Mouse (Mus musculus): Measurements from ENCODE around the gene Anapc16. TPM values are rescaled to one million over a fixed set of nuclear protein-coding genes. Genes with fewer than 3 reads are reported as not detected.
A peak's percentile ranks its signal among the peaks of the same experiment; 100 is the strongest.

Gene Anapc16
- polyA plus RNA-seq, 1 experiment from 2014 or later: 87.2 TPM

- no peak overlapping the region for H3K4me3 ChIP-seq (ENCODE audit: low read depth, low read length)
- ATAC-seq (ENCODE audit: low FRiP score) (no peak), DNase-seq (ENCODE audit: low spot score, missing footprints) (no peak)
- no peak overlapping the region for H3K4me2 ChIP-seq
- no peaks in the 10 kb centered on the region for H3K9me3 ChIP-seq (ENCODE audit: control insufficient read depth, low read length)
- 37% methylated on average over 2 of the region's 2 CpGs for WGBS
- H3K4me1 ChIP-seq (ENCODE audit: control insufficient read depth, insufficient read depth, low read length): peaks cover 9% of the 10 kb centered on the region
- no peak overlapping the region for H3K9ac ChIP-seq (ENCODE audit: low read length)
- no peaks in the 10 kb centered on the region for H3K27me3 ChIP-seq (ENCODE audit: control insufficient read depth, insufficient read depth, low read length)
- H3K36me3 ChIP-seq (ENCODE audit: control insufficient read depth, insufficient read depth, low read length): no peaks in the 10 kb centered on the region
- H3K27ac ChIP-seq (ENCODE audit: low read depth, low read length): no peak overlapping the region
Observed at GRCm38 (mm10) chr10:59963609-59964008, 39.3 kb downstream of the Anapc16 start.

- peak; percentile 84 for DNase-seq (ENCODE audit: low spot score, missing footprints)
- H3K4me2 ChIP-seq: no peak overlapping the region
- no peak overlapping the region for H3K4me3 ChIP-seq (ENCODE audit: low read depth, low read length)
- H3K36me3 ChIP-seq (ENCODE audit: control insufficient read depth, insufficient read depth, low read length): no peaks in the 10 kb centered on the region
- H3K9me3 ChIP-seq (ENCODE audit: control insufficient read depth, low read length): no peaks in the 10 kb centered on the region
- no peak overlapping the region for H3K27ac ChIP-seq (ENCODE audit: low read depth, low read length)
- no peak overlapping the region for H3K9ac ChIP-seq (ENCODE audit: low read length)
- no peaks in the 10 kb centered on the region for H3K27me3 ChIP-seq (ENCODE audit: control insufficient read depth, insufficient read depth, low read length)
- peaks cover 21% of the 10 kb centered on the region for H3K4me1 ChIP-seq (ENCODE audit: control insufficient read depth, insufficient read depth, low read length)
- ATAC-seq (ENCODE audit: low FRiP score): no peak
- WGBS: 76% methylated on average over 12 of the region's 12 CpGs
Observed at GRCm38 (mm10) chr10:59959517-59959916, 43.4 kb downstream of the Anapc16 start.

- WGBS: 24% methylated on average over 5 of the region's 5 CpGs
- peak overlapping the region; percentile 31 for H3K27ac ChIP-seq (ENCODE audit: low read depth, low read length)
- no peaks in the 10 kb centered on the region for H3K27me3 ChIP-seq (ENCODE audit: control insufficient read depth, insufficient read depth, low read length)
- H3K9me3 ChIP-seq (ENCODE audit: control insufficient read depth, low read length): no peaks in the 10 kb centered on the region
- ATAC-seq (ENCODE audit: low FRiP score): peak; percentile 63
- DNase-seq (ENCODE audit: low spot score, missing footprints): no peak
- H3K9ac ChIP-seq (ENCODE audit: low read length): peak overlapping the region; percentile 21
- no peak overlapping the region for H3K4me3 ChIP-seq (ENCODE audit: low read depth, low read length)
- peaks cover 21% of the 10 kb centered on the region for H3K4me1 ChIP-seq (ENCODE audit: control insufficient read depth, insufficient read depth, low read length)
- H3K36me3 ChIP-seq (ENCODE audit: control insufficient read depth, insufficient read depth, low read length): no peaks in the 10 kb centered on the region
- no peak overlapping the region for H3K4me2 ChIP-seq
Observed at GRCm38 (mm10) chr10:59958458-59958857, 44.5 kb downstream of the Anapc16 start.

- 9% methylated on average over 25 of the region's 25 CpGs for WGBS
Observed at GRCm38 (mm10) chr10:59957171-59958149, 45.5 kb downstream of the Anapc16 start.

GRCm38 (mm10) chr10:59956681-59957080 is 46.3 kb downstream of the Anapc16 start:
- DNase-seq (ENCODE audit: low spot score, missing footprints): no peak
- Histone ChIP-seq H3K36me3 (ENCODE audit: control insufficient read depth, insufficient read depth, low read length) (no peaks in the 10 kb centered on the region), H3K4me3 (ENCODE audit: low read depth, low read length) (no peak overlapping the region), H3K27me3 (ENCODE audit: control insufficient read depth, insufficient read depth, low read length) (no peaks in the 10 kb centered on the region), H3K27ac (ENCODE audit: low read depth, low read length) (peak overlapping the region; percentile 31), H3K4me2 (no peak overlapping the region), H3K9ac (ENCODE audit: low read length) (no peak overlapping the region), H3K9me3 (ENCODE audit: control insufficient read depth, low read length) (no peaks in the 10 kb centered on the region), H3K4me1 (ENCODE audit: control insufficient read depth, insufficient read depth, low read length) (peaks cover 32% of the 10 kb centered on the region)
- ATAC-seq (ENCODE audit: low FRiP score): no peak
- WGBS: 63% methylated on average over 5 of the region's 5 CpGs

More at GRCm38 (mm10) chr10:59957171-59958149, 45.5 kb downstream of the Anapc16 start:
- Histone ChIP-seq H3K9me3 (ENCODE audit: control insufficient read depth, low read length) (no peaks in the 10 kb centered on the region), H3K36me3 (ENCODE audit: control insufficient read depth, insufficient read depth, low read length) (no peaks in the 10 kb centered on the region), H3K9ac (ENCODE audit: low read length) (peak overlapping the region; percentile 52), H3K27ac (ENCODE audit: low read depth, low read length) (peak overlapping the region; percentile 31), H3K4me1 (ENCODE audit: control insufficient read depth, insufficient read depth, low read length) (peaks cover 28% of the 10 kb centered on the region), H3K4me2 (peak overlapping the region; percentile 42), H3K4me3 (ENCODE audit: low read depth, low read length) (peak overlapping the region; percentile 11; the same call in 1 of the 2 replicates), H3K27me3 (ENCODE audit: control insufficient read depth, insufficient read depth, low read length) (no peaks in the 10 kb centered on the region)
- ATAC-seq (ENCODE audit: low FRiP score) (no peak), DNase-seq (ENCODE audit: low spot score, missing footprints) (peak; percentile 92)

GRCm38 (mm10) chr10:59953564-59954039 is 49.3 kb downstream of the Anapc16 start:
- H3K4me1 ChIP-seq (ENCODE audit: control insufficient read depth, insufficient read depth, low read length): peaks cover 44% of the 10 kb centered on the region
- H3K9me3 ChIP-seq (ENCODE audit: control insufficient read depth, low read length): no peaks in the 10 kb centered on the region
- no peak overlapping the region for H3K27ac ChIP-seq (ENCODE audit: low read depth, low read length)

GRCm38 (mm10) chr10:59952781-59953563 is 50.0 kb downstream of the Anapc16 start:
- 21% methylated on average over 16 of the region's 16 CpGs for WGBS
- H3K4me2 ChIP-seq: peak overlapping the region; percentile 93

More at GRCm38 (mm10) chr10:59953564-59954039, 49.3 kb downstream of the Anapc16 start:
- DNase-seq (ENCODE audit: low spot score, missing footprints) (peak; percentile 82), ATAC-seq (ENCODE audit: low FRiP score) (no peak)
- Histone ChIP-seq H3K36me3 (ENCODE audit: control insufficient read depth, insufficient read depth, low read length) (no peaks in the 10 kb centered on the region), H3K27me3 (ENCODE audit: control insufficient read depth, insufficient read depth, low read length) (no peaks in the 10 kb centered on the region), H3K4me2 (no peak overlapping the region), H3K9ac (ENCODE audit: low read length) (no peak overlapping the region), H3K4me3 (ENCODE audit: low read depth, low read length) (no peak overlapping the region)
- 50% methylated on average over 7 of the region's 7 CpGs for WGBS

GRCm38 (mm10) chr10:59952152-59952780 is 50.7 kb downstream of the Anapc16 start:
- Histone ChIP-seq H3K4me2 (peak overlapping the region; percentile 93), H3K36me3 (ENCODE audit: control insufficient read depth, insufficient read depth, low read length) (no peaks in the 10 kb centered on the region), H3K9ac (ENCODE audit: low read length) (peak overlapping the region; percentile 92), H3K27ac (ENCODE audit: low read depth, low read length) (peak overlapping the region; percentile 95), H3K27me3 (ENCODE audit: control insufficient read depth, insufficient read depth, low read length) (no peaks in the 10 kb centered on the region), H3K9me3 (ENCODE audit: control insufficient read depth, low read length) (no peaks in the 10 kb centered on the region), H3K4me1 (ENCODE audit: control insufficient read depth, insufficient read depth, low read length) (peaks cover 30% of the 10 kb centered on the region), H3K4me3 (ENCODE audit: low read depth, low read length) (peak overlapping the region; percentile 83)
- peak; percentile 51 for ATAC-seq (ENCODE audit: low FRiP score)
- under 1% methylated on average over 31 of the region's 31 CpGs for WGBS
- peak; percentile 98 for DNase-seq (ENCODE audit: low spot score, missing footprints)

More at GRCm38 (mm10) chr10:59952781-59953563, 50.0 kb downstream of the Anapc16 start:
- H3K36me3 ChIP-seq (ENCODE audit: control insufficient read depth, insufficient read depth, low read length): no peaks in the 10 kb centered on the region
- H3K9ac ChIP-seq (ENCODE audit: low read length): peak overlapping the region; percentile 92
- H3K27me3 ChIP-seq (ENCODE audit: control insufficient read depth, insufficient read depth, low read length): no peaks in the 10 kb centered on the region
- no peaks in the 10 kb centered on the region for H3K9me3 ChIP-seq (ENCODE audit: control insufficient read depth, low read length)
- DNase-seq (ENCODE audit: low spot score, missing footprints) (peak; percentile 91), ATAC-seq (ENCODE audit: low FRiP score) (no peak)
- H3K4me3 ChIP-seq (ENCODE audit: low read depth, low read length): peak overlapping the region; percentile 83
- peaks cover 37% of the 10 kb centered on the region for H3K4me1 ChIP-seq (ENCODE audit: control insufficient read depth, insufficient read depth, low read length)
- peak overlapping the region; percentile 95 for H3K27ac ChIP-seq (ENCODE audit: low read depth, low read length)
